Mouse (Mus musculus) cerebellum, postnatal 14 days (tissue): ENCODE results near the gene Rnf123.

Experiments
- DNase-seq, 2 experiments: peaks; one replicate each; pipeline ENCODE4 v3.0.0; 2021; ENCODE audit warnings: mixed read lengths in 2 of 2

Rnf123 gene

DNA sequence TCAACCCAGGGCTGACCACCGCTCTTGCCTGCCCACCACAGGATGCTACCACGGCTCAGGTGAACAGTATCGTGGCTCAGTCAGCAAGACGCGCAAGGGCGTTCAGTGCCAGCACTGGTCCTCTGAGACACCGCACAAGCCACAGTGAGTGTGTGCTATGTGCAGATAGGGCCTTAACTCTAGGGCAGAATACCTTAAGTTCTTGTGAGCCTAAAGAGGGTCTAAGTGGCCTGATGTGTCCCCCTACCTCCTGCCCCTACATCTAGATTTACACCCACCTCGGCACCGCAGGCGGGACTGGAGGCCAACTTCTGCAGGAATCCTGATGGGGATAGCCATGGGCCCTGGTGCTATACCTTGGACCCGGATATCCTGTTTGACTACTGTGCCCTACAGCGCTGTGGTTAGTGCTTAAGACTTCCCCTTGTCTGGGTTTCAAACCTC is at the start of gene Rnf123:
Gene Rnf123, minus strand, starts transcription at position 359 of the 444 bp plus-strand sequence.
- DNase-seq, result no peak

DNA sequence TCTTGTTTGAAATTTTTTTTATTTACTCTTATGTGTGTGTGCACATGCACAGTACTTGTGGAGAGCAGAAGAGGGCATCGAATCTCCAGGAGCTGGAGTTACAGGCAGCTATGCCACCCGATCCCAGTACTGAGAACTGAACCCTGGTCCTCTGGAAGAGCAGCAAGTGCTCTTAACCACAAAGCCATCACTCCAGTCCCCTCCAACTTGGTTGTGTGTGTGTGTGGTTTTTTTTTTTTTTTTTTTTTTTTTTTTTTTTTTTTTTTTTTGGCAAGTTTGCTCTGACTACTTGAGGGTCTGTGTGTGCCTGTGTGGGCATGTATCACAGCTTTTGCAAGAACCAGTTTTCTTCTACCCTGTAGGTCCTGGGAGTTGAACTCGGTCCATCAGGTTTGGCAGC is 49.2 kb upstream of the Rnf123 start:
- DNase-seq, result no peak

DNA sequence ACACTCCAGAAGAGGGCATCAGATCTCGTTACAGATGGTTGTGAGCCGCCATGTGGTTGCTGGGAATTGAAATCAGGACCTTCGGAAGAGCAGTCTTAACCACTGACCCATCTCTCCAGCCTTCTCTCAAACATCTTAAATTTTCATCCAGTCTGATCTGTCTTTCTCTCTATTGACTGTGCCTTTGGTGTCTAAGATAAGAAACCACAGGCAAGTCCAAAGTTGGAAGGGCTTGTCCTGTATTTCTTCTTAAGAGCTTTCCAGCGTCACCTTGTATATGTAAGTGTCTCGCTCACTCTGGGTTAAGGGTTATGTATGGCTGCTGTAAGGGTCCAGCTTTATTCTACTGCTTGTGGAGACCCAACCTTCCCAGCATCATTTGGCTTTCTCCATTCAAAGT is 48.4 kb upstream of the Rnf123 start:
- DNase-seq, result no peak

DNA sequence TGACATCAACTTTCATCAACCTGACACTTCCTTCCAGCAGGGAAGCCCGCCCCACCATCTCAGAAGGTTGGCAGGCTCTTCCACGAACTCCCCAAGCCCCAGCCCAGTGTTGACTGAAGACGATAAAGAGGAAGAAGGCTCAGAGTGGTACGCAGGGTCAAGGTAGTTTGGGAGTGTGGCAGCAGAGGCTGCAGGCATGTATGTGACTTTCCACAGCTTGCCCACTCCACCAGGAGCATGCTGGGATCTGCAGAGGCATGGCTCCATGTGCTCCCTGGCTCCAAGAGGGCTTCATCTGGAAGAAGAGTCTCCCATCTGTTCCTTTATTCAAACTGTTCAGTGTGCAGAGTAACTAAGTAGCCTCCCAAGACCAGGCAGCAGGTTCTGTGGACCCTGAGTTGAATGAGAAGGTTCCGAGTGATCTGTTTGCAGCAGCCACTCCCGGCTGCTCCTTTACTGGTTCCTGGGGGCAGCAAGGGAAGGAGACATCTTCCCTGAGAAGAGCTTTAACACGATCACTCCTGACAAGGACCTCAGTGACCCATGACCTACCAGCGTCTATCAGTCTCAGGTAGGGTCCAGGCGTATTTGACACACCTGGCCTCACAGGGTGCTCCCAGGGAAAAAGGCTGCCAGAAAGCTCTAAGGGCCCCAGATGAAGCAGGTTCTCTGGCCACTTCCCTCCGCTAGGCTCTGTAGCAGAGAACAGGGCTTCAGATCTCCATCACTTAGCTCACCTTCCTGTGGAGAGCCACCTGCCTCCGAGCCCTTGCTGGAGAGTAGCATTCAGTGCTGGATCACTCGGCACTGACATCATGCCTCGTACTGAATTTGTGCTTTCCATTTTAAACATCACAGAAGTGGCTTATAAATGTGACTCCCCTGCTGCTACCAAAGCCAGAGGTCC is 46.1 kb upstream of the Rnf123 start:
- DNase-seq, result no peak

DNA sequence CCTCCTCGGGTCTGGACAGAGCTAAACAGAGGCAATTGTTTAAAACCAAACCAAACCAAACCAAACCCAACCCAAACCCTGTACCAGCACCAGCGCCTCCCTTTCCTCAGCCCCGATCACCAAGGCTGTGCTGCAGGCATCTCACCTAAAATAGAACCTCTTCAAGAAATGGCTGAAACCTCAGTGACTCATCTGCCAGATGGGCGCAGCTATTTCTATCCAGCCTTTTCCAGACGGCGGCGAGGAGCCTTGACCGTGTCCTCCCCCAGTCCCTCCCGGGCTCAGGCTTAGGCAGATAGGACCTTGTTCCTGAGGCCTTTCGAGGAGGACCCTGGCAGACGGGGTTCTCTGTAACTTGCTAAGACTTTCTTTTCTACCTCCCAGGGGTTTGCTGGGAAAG is 45.1 kb upstream of the Rnf123 start:
- no peak for DNase-seq

DNA sequence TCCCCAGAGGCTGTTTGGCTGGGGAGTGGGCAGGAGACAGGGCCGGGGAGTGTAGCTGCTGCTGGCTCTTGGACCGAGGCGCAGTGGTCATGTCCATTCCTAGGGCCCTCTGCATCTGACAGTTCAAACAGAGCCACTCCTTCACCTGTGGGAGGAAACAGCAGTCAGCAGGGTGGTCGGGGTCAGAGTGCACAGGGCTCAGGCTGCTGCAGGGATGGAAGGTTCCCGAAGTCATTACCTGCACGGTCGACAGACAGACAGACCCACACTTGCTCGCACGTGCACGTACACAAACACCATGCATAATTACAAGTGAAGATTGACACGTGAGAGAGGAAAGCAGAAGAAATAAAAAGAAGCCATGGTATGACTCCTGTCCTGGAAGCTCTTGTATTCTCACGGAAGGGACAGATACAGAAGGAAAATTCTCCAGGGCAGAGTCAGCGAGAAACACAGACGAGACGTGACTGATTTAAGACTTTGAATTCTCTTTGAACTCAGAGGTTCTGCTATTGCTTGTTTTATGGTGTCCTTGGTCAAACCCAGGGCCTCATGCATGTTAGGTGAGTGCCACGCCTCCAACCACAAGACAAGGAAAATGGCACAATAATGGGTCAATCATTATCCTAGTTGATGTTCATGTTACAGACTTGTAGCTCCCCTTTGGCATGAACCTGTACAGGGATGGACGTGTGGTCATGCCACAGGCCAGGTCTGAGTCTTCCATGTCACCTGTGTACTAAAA is 43.5 kb upstream of the Rnf123 start:
- DNase-seq, result no peak

DNA sequence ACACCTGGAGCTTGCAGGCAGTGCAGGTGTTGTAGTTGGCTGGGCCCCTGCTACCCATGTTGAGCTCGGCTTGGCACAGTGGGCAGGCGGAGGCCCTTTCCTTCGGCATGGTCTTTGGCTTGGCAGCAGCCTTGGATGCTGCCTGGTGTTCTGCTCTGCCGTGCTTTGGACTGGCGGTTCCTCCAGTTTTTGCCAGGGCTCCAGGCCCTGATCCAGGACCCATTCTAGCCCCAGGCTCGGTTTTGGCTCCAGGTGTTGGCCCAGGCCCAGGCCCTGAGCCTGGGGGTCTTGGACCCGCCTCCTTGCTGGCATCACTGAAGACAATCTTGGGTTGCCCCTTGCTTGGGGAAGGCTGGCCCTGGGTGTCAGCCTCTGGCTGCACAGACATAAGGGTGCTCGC is 42.6 kb upstream of the Rnf123 start:
- DNase-seq, result no peak

DNA sequence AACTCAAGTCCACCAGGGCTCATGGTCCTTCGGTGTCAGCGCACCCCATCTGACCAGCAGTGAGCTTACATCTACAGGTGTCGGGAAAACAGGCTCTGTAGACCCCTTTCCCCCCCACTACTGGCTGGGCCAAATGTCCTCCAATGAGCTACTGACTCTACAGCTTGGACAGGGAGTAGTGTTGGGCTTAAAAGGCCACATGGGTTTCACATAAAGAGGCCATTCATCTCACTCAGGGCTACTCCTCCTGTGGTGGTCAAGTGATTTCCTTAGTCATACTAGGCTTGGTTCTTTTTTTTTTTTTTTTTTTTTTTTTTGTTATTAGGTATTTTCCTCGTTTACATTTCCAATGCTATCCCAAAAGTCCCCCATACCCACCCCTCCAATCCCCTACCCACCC is 40.8 kb upstream of the Rnf123 start:
- no peak for DNase-seq

DNA sequence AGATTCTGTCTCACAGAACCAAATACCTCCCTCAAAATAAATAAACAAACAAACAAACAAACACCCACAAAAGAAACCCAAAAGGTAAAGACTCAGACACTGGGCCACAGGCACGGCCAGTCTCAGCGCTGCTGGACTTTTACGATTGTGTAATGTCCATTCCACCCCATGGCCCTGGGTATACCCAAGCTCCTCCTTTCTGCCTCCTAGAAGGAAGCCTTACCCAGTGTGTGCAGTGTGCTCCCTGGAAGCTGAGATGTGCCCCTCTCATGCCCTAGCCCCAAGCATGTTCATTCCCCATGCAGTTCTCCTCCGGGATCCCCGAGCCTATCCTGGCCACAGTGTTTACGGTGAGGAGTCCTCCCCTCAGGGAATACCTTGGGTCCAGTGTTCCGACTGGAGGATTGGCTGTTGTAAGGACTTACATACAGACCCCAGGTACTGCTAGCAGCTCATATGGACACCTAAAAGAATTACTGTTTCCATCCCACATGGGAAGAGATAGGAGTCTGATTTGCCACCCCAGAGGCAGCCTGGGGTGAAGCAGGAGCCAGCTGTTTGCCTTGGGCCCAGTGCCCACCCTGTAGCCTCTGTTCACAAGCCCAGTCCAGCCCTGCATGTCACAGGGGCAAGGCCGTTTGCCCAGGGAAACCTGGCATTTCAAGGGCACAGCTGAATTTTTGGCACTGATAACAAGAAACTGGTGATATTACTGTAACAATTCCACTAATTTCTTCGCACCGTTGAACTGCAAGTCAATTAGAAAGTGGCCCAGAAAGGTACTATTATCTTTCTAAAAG is 38.2 kb upstream of the Rnf123 start:
- DNase-seq, result no peak

DNA sequence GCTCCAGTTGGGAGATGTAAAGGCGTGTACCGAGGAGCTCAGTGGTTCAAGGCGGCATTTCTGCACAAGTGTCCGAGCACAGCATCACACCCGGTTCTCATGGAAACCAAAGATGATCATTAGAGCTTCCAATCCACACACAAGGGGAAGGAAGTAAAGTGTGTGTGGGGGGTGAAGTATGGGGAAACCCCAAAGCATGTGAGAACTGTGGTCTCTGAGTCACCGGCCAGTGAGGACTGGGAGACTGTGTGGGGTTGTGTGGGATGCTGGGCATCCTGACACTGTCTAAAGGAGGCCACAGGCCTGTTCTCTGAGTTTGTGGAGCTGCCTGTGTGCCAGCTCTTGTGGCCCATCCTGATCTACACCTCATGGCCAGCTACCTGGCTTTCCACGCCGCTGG is 37.5 kb upstream of the Rnf123 start:
- no peak for DNase-seq

DNA sequence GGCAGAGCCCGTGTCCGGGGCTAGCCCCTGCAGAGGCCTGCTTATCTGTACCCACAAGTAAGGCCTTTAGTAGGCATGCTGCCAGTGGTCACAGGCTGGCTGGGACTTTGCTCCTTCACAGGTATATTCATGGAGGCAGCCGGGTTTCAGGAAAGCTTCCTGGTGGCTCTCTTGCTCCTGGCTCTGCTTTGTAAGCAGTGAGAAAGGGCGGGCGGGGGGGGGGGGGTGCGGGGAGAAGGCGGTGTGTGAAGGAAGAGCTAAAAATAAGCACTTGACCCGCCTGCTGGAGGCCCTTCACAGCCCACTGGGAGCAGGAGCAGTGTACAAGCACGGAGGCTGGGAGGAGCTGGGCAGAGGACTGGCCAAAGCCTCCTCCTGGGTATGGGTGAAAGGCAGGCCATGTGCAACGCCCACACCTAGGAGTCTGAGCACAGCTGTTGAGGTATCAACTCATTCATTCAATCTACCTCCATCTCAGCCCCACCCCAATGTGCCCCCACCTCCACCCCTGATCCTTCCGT is 36.8 kb upstream of the Rnf123 start:
- DNase-seq, result peak in 1 of 2 experiments; percentile 60

DNA sequence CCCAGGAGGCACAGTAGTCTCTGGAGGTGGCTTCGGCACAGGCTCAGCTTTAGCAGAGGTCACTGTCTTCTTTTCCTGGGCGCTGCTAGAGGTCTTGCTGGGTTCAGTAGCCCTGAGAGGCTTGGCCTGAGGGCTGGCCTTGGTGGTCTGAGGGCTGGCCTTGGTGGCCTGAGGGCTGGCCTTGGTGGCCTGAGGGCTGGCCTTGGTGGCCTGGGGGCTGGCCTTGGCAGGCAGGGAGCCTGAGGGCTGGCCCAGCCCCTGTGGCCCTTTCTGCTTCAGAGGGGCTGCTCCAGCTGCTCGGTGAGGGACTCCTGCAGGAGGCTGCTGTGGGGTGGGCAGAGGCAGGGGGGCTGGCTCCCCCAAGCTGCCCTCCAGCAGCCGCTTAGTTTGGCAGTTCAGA is 34.0 kb upstream of the Rnf123 start:
- no peak for DNase-seq

DNA sequence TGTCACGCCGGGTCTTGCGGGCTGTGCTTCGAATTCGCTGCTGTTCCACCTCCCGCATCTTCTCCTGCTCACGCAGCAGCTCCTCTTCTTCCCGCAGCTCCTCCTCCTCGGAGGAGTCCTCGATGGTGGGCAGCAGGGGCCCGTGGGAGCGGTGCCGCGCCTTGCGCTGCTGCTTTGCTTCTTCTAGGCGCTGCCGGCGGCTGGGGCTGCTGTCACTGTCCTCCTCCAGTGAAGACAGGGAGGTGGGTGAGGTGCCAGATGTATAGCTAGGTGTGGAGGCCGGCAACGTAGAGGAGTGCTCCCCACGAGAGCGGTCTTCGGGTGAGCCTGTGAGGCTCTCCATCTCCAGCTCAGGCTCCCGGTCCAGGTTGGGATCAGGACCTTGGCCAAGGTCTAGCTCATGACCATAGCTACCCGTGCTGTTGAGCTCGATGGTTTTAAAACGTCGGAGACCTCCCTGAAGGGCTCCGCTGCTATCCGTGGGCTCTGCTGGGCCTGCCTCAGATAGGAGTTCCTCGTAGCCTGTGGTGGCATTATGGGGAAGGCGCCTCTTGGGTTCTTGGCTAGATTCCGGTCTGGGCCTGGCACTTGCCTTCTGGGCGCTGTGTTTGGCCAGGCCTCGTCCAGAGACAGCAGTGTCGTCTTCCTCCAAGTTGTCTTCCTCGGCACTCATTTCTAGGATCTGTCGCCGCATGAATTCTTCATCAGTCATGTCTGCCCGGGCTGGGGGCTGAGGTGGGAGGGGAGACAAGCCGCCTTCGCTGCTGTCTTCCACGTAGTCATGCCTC is 32.3 kb upstream of the Rnf123 start:
- no peak for DNase-seq

DNA sequence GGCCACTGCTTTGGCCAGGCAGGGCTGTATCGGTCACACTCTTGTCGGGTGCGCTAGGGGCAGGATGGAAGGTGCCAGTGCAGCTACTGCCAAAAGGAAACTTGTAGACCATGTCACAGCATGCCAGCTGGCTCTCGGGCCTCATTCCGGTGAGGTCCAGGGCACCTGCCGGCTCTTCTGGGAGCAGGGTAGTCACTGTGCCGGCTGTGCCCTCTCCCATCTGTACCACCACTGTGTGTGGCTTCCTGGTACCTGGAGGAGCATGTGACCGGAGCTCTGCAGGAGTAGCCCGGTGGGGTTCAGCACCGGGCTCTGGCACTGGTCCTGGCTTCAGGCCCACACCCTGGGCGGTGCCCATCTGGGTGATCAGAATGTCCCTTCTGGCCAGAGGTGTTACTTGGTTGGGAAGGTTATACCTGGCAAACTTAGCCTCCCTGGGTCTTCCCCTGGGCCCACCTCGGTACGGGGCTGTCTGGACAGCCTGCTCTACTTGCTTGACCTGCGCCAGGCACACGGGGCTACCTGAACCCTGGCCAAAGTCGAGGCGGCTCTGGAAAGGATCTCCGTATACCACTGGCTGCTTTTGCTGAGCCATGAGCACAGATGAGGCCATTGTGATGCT is 29.7 kb upstream of the Rnf123 start:
- peak; percentile 71 to 78 for DNase-seq

DNA sequence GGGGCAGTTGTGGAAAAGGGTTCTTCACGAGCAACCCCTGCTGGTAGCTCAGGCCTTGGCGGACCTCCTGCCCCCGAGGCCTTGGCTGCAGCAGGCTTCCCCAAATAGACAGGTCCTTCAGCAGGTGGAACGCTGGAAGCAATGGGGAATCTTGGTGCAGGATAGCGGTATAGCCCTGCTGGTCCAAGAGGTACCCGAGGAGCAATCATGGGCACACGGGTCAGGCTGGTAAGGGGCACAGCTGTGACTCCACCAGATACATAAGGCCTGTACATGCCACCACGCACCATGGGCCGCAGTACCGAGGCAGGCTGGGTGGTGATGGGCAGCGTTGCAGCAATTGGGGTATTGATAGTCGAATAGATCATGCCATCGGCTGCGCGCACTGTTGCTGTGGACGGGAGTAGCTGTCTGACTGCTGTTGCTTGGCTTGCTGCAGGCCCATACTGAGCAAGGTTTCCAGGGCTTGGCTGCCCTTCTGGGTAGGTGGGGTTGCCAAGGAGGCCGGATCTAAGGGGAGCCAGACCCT is 28.5 kb upstream of the Rnf123 start:
- DNase-seq, result no peak

DNA sequence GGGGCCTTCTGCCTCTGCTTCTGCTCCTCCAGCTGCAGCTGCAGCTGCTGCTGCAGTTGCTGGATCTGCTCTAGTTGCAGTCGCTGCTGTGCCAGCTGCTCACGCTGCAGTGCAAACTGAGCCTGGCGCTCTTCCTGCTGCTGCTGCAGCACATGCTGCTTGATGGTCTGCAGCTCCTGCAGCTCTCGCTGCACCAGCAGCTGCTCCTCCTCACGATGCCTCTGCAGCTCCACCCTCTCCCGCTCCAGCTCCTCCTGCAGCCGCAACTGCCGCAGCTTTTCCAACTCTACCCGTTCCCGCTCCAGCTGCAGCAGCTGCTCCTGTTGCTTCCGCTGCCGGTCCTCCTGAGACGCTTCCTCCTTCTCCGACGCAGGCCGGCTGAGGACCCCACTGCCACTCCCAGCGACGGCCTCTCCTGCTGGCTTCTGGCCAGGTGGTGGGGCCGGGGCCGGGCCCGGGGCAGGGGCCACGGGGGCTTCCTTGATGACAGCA is 28.0 kb upstream of the Rnf123 start:
- no peak for DNase-seq

DNA sequence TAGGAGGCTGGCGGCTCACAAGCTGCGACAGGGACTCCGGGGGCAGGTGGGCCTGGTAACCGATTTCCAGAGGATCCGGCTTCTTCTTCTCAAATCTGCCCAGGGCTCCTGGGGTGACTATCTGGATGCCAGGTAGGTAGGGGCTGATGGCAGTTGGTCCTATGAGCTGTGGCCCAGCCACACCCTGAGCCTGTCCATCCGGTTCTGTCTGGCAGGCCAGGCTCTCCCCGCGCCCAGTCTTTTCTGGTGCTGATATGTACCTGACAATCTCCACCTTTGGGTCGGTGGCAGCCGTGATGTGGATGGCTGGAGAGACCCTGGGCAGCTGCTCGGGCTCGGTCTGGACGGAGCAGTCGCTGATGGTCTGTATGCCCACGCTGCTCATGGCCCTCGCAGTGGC is 27.0 kb upstream of the Rnf123 start:
- DNase-seq, result no peak

DNA sequence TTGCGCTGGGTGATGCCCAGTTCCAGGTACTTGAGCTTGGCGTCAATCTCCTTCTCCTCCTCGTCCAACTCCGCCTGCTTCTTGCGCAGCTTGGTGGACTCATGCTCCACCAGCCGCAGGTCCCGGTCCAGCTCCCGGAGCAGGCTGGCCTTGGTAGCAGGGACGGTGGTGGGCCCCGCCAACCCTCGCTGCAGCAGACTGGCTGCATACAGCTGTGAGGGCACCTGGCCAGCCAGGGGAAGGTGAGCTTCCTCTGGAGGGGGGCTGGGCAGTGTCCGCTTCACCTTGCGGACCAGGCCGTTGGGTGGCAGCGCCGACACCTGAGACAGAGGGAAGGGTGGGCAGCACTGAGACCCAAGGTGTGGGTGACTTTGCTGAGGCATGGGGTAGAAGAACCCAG is 24.7 kb upstream of the Rnf123 start:
- no peak for DNase-seq

DNA sequence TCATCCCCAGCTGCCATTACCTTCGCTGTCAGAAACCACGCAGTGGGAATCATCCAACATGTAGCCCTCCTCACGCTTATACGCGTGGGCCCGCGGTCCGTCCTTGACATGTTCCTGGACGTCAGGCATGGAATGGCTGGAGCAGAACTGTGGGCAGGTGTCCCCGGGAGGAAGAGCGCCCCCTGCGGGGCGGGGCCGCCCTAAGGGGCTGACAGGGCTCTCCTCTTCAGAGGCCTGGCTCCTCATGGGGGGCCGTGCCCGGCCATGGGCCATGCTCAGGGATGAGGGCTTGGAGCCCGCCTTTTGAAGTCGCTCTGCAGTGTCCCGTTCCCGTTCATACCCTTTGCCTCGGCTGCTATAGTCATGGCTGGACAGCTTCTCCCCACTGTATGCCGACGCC is 22.9 kb upstream of the Rnf123 start:
- DNase-seq, result no peak

DNA sequence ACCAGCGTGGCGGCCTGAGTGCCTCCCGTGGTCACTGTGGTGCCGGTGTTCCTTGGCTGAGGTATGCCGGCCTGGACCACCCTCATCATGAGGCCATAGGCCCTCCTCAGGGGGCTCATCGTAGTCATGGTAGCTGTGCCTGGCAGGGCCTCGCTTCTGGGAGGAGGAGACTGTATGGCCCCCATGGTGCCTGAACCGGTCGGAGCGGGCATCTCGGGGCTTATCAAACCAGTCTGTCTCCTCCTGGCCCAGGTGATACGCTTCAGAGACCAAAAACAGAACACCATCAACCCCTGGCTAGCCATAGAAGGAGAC is 22.4 kb upstream of the Rnf123 start:
- no peak for DNase-seq

DNA sequence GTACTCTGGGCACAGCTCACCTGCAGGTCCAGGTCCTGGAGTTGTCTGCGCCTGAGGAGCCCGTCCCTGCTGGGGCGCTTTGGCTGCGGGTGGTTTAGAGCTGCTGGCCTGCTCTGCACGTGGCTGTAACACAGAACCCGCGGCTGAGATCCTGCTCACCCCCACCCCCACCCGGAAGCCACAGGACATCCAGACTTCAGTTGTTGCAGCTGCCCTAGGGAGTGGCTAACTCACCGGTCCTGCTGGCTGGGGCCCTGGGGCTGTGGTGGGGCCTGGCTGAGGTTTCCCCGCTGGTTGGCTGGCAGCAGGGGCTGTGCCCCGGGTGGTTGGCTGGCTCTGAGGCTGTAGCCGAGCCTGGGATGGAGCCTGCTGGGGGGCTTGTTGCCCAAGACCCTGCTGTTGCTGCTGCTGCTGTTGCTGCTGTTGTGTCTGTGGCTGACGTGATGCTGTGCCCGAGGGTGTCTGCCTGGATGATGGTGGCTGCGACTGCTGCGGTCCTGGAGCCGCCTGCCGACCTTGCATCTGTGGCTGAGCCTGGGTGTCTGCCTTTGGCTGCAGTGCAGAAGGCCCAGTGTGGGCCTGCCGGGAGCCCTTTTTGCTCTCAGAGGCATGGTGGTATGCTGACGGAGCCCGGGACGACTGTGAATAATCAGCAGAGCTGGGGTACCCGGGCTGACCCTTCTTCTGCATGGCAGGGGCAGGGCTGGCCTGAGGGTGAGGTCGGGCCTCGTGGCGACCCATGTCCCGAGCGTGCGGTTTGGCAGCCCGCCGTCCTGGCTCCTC is 21.8 kb upstream of the Rnf123 start:
- peak; percentile 62 to 64 for DNase-seq
